Mouse (Mus musculus): ENCODE data around the gene Smarcc2.

Gene Smarcc2

GRCm38 (mm10) chr10:128458719-128459408 is at the start of gene Smarcc2:
Gene Smarcc2 (plus strand): TSS chr10:128459248.
- DNase-seq (ENCODE audit: low spot score in 2 of 2) = peak; percentile 87 to 91

DNA sequence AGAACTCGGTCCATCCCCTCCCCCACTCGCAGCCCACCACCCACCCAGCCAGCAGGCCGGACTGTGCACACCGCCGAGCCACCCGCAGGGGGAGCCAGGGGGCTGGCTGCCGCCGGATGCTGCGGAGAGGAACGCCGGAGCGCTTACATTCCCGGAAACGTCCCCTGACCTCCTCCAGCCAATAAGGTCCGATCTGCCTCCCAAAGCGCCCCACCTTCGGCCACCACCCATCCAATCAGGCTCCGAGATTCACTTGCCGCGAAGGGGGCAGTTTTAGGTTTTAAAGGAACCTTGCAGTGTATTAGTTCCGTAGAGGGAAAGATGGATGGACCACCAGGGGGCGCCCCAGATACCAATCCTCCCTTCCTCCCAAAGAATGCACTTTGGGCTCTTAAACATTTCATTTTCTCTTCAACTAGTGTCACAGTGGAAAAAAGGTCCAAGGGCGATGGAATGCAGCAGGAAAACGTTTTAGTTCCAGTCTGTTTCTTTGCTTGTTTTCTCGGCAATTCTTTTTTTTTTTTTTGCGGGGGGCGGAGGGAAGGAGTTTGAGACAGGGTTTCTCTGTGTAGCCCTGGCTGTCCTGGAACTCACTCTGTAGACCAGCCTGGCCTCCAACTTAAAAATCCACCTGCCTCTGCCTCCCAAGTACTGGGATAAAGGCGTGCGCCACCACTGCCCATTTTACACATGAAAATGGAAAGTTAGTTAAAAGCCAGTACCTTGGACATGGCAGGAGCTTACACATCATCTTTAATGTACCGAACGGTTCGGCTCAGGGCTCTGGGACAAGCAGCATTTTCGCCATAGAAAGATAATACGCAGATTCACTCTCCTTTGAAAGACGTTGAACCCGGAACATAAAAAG is 49.1 kb upstream of the Smarcc2 start:
- peak; percentile 96 to 98 for DNase-seq (ENCODE audit: low spot score in 2 of 2)

DNA sequence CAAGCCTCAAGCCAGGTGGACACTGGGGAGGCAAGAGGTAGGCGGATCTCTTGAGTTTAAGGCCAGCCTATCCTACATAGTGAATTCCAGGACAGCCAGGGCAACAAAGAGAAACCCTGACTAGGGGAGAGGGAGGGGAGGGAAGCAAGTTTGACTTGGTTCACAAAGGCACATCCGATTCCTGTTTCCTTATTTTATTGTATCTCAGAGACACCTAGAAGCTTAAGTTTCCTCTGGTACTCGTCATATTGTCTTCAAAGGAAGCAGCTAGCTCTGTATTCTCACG is 48.5 kb upstream of the Smarcc2 start:
- no peak for DNase-seq (ENCODE audit: low spot score in 2 of 2)

- peak; percentile 97 for DNase-seq (ENCODE audit: low spot score in 2 of 2)
Measured at GRCm38 (mm10) chr10:128411211-128412054, 47.6 kb upstream of the Smarcc2 start, which contains the start of the genes Nabp2 and Rnf41. Gene Nabp2 (minus strand): TSS chr10:128411492. Gene Rnf41 (plus strand): TSS chr10:128411657.

DNA sequence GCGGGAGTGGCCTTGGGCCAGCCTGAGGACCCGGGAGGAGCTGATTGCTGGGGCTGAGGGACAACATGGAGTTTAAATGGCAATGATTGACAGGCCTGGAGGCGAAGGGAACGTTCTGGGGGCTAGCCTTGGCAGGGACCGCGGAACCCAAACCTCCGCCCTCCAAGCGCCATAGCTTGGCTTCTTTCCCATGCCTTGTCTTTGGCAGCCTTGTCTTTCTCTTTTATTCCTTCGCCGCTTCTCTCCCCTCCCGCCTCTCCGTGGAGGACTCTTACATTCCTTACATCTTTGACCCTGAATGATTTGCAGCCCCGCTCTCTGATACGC is 47.0 kb upstream of the Smarcc2 start:
- DNase-seq (ENCODE audit: low spot score in 2 of 2) = peak; percentile 45 to 48

- DNase-seq (ENCODE audit: low spot score in 2 of 2) = no peak
Measured at GRCm38 (mm10) chr10:128412558-128412957, 46.5 kb upstream of the Smarcc2 start.

DNA sequence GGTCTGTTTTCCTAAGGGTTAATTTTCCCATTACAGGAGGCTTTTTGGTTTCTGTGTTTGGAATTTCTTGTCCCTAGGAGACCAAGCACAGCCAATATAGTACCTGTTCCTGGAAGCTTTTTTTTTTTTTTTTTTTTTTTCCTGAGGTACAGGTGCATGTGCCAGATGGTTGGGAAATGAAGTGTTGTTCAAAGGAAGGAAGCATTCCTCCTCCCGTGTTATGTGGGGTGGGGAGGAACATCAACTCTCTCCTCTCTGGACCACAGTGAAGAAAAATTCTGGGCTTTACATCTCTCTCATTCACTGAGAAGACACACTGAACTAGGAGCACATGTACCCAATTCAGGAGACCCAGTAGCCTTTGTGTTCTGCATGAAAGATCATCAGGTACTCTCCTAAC is 46.0 kb upstream of the Smarcc2 start:
- DNase-seq (ENCODE audit: low spot score in 2 of 2) = no peak

DNA sequence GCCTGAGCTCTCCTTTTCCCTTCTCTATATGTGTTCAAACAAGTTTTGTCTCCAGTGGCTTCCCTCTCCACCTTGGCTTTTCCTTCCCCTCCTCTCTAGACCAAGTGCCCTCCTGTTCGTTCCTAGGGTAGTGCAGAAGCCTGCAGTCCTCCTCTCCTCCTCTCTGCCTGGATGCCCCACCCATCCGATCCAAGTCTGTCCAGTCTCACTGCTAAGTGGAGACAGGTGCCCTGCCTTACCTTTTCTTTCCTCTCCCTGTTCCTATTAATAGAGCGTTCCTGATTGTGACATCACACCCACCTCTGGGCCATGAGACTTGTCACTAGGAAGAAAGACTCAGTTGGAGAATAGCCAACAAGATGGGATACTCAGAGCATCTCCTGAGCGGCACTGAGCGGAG is 44.2 kb upstream of the Smarcc2 start:
- DNase-seq (ENCODE audit: low spot score in 2 of 2) = no peak

GRCm38 (mm10) chr10:128422426-128422825 is 36.6 kb upstream of the Smarcc2 start:
- no peak for DNase-seq (ENCODE audit: low spot score in 2 of 2)

- peak in 1 of 2 experiments; percentile 43 for DNase-seq (ENCODE audit: low spot score in 2 of 2)
Measured at GRCm38 (mm10) chr10:128424604-128425003, 34.4 kb upstream of the Smarcc2 start.

DNA sequence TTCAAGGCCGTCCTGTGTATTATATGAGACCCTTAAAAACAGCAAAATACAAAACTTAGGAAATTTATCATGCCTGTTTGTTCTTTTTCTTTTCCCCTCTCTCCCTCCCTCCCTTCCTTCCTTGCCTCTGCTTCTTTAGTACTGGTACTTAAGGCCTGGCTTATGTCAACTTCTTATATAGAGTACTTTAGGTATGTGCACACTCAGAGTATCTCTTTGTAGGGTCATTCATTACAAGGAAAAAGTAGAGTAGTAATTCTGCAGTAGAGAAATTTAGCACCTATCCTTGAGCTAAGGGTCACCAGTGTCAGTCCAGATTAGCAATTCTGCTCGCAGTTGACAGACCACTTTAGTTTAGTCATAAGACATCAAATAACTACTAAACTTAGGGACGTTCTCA is 33.8 kb upstream of the Smarcc2 start:
- DNase-seq (ENCODE audit: low spot score in 2 of 2) = no peak

DNA sequence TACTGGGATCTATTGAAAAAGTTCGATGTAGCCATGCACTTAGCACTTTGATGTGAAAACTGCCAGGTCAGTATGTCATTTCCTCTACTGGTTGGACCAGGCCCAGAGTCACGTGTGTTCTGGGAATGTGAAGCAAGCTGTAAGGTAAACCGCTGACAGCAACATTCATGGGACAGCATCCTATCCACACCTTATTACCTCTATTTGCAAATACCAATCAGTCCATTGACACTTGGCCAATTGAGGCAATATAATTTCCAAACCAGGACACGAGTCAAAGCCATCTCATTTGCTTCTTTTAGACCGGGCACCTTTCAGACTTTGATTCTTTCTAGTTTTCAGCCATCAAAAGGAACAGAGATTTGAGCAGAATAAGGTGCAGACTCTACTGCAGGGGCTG is 30.0 kb upstream of the Smarcc2 start:
- no peak for DNase-seq (ENCODE audit: low spot score in 2 of 2)

DNA sequence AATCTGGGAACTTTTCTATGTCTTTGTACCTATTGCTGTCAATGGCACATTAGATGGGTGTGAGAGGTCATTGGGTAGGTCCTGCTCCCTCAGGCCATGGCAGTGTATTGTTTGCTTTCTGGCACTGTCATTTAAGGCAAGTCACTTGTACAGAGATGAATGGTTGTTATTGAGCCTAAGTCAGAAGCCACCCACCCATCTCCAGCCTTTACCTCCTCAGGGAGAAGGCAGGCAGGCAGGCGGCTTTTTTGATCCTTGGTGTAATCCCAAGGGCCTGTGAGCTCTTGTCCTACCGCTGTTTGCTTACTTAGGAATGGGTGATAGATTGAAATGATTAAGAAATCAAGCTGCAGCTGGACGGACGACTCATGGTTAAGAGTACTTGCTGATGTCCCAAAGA is 29.6 kb upstream of the Smarcc2 start:
- no peak for DNase-seq (ENCODE audit: low spot score in 2 of 2)

DNA sequence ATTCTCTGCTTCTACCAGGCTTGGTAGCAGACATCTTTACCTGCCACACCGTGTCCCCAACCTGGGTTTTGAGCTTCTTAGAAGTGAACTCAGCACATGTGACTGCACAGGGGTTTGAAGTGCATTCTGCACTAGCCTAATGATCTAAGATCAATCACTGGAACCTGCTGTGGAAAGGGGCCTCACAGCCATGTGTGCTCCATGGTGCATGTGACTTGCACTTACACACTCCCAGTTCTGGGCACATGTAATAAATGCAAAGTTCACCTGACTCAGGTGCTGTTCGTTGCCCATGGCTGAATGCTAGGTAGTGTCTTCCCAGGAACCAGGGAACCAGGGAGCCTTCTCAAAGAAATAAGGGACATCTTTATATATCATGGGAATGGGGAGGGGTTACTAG is 25.6 kb upstream of the Smarcc2 start:
- no peak for DNase-seq (ENCODE audit: low spot score in 2 of 2)

DNA sequence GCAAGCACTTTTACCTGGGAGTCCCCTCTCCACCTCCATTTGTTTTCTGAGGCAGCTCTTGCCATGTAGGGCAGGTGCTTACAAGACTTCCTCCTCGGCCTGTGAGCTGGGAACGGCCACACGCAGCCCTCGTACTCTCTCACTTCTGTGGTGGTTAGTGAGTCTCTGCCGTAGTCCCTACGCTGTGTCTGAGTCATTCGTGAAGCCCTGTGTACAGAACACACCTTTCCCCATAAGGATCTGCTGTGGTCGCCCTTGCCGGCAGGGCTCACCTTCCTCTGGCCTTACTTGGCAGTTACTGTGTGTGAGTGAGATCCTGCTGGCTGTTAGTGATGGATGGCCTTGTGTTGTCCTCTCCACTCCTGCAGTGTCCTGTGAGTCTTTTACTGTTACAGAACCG is 24.4 kb upstream of the Smarcc2 start:
- peak in 1 of 2 experiments; percentile 47 for DNase-seq (ENCODE audit: low spot score in 2 of 2)

DNA sequence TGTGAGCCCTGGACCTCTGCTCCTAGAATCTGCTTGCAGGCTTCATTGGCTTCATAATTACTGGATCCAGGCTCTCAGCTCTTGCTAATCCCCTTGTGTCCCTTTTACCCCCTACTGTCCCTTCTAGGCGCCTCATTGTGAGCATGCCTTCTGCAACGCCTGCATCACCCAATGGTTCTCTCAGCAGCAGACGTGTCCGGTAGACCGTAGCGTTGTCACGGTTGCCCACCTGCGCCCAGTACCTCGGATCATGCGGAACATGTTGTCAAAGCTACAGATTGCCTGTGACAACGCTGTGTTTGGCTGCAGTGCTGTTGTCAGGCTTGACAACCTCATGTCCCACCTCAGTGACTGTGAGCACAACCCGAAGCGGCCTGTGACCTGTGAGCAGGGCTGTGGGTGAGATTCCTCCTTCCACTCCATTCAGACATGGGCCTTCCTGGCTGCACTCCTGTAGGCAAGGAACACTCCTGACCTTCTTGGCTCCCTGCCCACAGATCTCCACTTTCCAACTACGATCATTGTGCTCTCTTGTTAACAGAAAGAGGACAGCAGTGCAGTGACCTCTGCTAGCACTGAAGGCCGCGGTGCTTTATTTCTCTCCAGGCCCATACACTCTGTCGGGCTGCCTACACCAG is 23.7 kb upstream of the Smarcc2 start:
- peak in 1 of 2 experiments; percentile 53 for DNase-seq (ENCODE audit: low spot score in 2 of 2)

- DNase-seq (ENCODE audit: low spot score in 2 of 2) = no peak
Measured at GRCm38 (mm10) chr10:128435873-128436272, 23.2 kb upstream of the Smarcc2 start.

- DNase-seq (ENCODE audit: low spot score in 2 of 2) = peak in 1 of 2 experiments; percentile 37
Measured at GRCm38 (mm10) chr10:128436376-128436775, 22.7 kb upstream of the Smarcc2 start.

DNA sequence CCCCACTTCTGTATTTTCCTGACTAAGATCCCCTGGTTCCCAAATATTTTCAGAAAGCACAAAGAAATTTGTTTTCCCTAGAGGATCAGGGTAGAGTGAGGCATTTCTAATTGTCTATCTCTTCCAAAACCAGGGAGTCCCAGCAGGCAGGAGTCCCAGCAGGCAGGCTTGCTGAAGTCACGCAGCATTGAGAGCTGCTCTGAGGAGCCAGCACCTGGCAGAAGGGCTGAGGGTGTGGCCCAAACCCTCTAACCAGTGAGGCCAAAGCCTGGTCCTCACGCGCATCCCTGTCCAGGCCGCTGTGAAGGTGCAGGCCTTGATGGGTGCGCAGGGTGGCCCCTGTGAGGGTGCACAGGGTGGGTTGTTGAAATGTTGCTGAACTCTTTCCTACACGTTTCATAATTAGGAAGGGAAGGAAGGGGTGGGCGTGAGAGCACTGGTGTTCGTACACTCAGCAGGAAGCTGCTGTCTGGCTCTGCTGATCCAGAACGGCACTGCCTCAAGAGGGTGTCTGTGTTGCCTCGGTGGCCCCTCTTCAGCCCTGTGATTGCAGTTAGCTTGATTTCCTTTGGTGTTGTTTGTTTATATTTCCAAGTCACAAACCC is 20.3 kb upstream of the Smarcc2 start:
- peak; percentile 41 to 65 for DNase-seq (ENCODE audit: low spot score in 2 of 2)

DNA sequence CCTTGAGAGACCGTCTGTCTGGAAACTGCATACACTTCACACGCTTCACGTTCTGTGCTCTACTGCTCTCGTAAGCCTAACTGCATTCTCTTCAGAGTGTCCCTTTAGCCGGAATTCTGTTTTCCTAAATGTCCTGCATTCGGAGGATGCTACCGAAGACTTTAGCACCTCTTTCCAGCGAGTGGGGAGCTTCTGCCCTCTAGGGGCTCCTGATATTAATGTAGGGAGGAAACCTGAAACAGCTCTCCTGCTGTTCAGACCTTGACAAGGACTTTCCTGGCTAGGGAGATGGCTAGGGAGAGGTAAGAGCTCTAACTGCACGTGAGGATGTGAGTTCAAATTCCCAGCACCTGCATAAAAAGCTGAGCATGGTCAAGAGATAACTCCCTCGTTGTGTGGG is 18.6 kb upstream of the Smarcc2 start:
- DNase-seq (ENCODE audit: low spot score in 2 of 2) = no peak

- DNase-seq (ENCODE audit: low spot score in 2 of 2) = no peak
Measured at GRCm38 (mm10) chr10:128441324-128442119, 17.5 kb upstream of the Smarcc2 start.

Data from spleen, postnatal 10 days (tissue).